Mouse (Mus musculus) heart, embryonic 11.5 days (tissue): ENCODE results near the gene Atxn7l3. TPM values are rescaled to one million over a fixed set of nuclear protein-coding genes. Genes with fewer than 3 reads are reported as not detected.

Experiments
- ATAC-seq: fragments of 200-750 bp; cut with Nextera tagmentation; replicated peaks from 2 replicates; pipeline ENCODE4 v1.8.0; 2017; ENCODE audit warnings: moderate library complexity; ENCODE audit not compliant: insufficient number of reproducible peaks, low FRiP score, low TSS enrichment
- H3K27ac ChIP-seq: fragments of 300-500 bp; sonication (generic); 2 replicates; pipeline ENCODE4 v1.5.1; 2014; ENCODE audit warnings: mild to moderate bottlenecking, low read depth, low read length
- H3K27me3 ChIP-seq: fragments of 300-500 bp; sonication (generic); 2 replicates; pipeline ENCODE4 v1.6.1; 2014; ENCODE audit warnings: mild to moderate bottlenecking, low read length, mixed read lengths; ENCODE audit not compliant: control insufficient read depth, insufficient read depth
- H3K36me3 ChIP-seq: fragments of 300-500 bp; sonication (generic); 2 replicates; pipeline ENCODE4 v1.6.1; 2014; ENCODE audit warnings: mild to moderate bottlenecking, low read length, moderate library complexity, mixed read lengths; ENCODE audit not compliant: control insufficient read depth, insufficient read depth
- H3K4me1 ChIP-seq: fragments of 300-500 bp; sonication (generic); 2 replicates; pipeline ENCODE4 v1.6.1; 2014; ENCODE audit warnings: low read length; ENCODE audit not compliant: control insufficient read depth, insufficient read depth
- H3K4me2 ChIP-seq: fragments of 300-500 bp; sonication (generic); 2 replicates; pipeline ENCODE4 v1.6.1; 2014; ENCODE audit warnings: mild to moderate bottlenecking, moderate library complexity
- H3K4me3 ChIP-seq: fragments of 300-500 bp; sonication (generic); 2 replicates; pipeline ENCODE4 v1.5.1; 2014; ENCODE audit warnings: low read depth, low read length
- H3K9ac ChIP-seq: fragments of 300-500 bp; sonication (generic); 2 replicates; pipeline ENCODE4 v1.6.1; 2014; ENCODE audit warnings: mild to moderate bottlenecking, low read depth, low read length, moderate library complexity
- H3K9me3 ChIP-seq: fragments of 300-500 bp; sonication (generic); replicated peaks from 2 replicates; pipeline ENCODE4 v1.6.1; 2016; ENCODE audit warnings: low read length; ENCODE audit not compliant: control insufficient read depth
- whole genome bisulfite sequencing: fragments of 180-500 bp; shearing (Covaris S2); extraction: QIAGEN DNeasy Blood & Tissue Kit; methylation state at CpG from one replicate; pipeline ENCODE4 v1.1.7; 2014; ENCODE audit not compliant: insufficient replicate concordance; 5-methylcytosine and 5-hydroxymethylcytosine counted together
- polyA plus RNA-seq: library from polyadenylated mRNA; unstranded; fragments of >200 nt; fragmentation: Nextera tagmentation; extraction: Ambion mirVana; gene quantifications from 2 replicates; pipeline ENCODE4 v1.2.1, GENCODE M21; 2014

Gene Atxn7l3
- polyA plus RNA-seq, 1 experiment from 2014 or later = 12.0 TPM

DNA sequence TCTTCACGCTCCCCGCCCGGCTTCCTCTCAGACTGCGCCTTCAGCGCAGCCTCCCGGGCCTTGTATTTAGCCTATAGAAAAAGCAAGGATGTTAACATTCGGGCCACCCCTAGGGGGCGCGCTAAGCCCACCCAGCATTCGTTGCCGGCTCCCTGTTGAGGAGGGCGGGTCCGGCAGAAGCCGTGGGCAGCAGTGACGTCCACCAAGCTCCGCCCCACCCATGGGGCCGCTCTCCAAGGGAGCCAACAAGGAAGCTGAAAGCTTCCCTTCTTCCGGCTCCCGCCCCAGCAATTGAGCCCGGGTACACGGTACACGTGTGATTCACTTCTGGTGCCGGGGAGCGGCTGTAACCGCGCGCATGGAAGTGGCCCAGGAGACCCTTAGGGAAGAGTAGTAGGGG lies 12.5 kb upstream of the Atxn7l3 start:
- peaks cover 38% of the 10 kb centered on the region for H3K36me3 ChIP-seq
- peaks cover 18% of the 10 kb centered on the region for H3K4me1 ChIP-seq
- under 1% methylated on average over 27 of the region's 27 CpGs for WGBS
- H3K27ac ChIP-seq = peak overlapping the region; percentile 36; the same call in 1 of the 2 replicates
- H3K27me3 ChIP-seq = no peaks in the 10 kb centered on the region
- H3K9ac ChIP-seq = peak overlapping the region; percentile 58
- peak overlapping the region; percentile 75 for H3K4me2 ChIP-seq
- no peaks in the 10 kb centered on the region for H3K9me3 ChIP-seq
- peak overlapping the region; percentile 40 for H3K4me3 ChIP-seq
- ATAC-seq = peak; percentile 89

DNA sequence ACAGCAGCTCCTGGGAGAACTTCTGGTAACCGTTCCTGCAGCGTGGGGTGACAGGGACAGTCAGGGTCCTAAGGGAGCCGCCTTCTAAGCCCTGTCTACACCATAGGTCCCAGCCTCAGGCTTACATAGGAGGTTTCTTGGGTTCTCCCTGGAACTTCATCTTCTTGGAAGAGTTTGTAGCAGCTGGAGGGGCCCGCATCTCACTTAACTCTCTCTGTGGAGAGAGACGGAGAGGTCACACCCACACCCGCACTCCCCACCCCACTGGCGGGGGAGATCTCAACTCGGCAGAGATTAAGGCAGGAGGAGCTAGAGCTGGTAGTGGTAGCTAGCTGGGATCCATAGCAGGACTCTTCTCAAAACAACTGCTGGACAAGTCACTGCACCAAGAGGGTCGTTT lies 11.7 kb upstream of the Atxn7l3 start:
- Histone ChIP-seq H3K4me2 (no peak overlapping the region), H3K4me3 (no peak overlapping the region), H3K9me3 (no peaks in the 10 kb centered on the region), H3K9ac (no peak overlapping the region), H3K27ac (no peak overlapping the region), H3K4me1 (peaks cover 18% of the 10 kb centered on the region), H3K36me3 (peaks cover 32% of the 10 kb centered on the region), H3K27me3 (no peaks in the 10 kb centered on the region)
- WGBS = 77% methylated on average over 9 of the region's 9 CpGs
- no peak for ATAC-seq

DNA sequence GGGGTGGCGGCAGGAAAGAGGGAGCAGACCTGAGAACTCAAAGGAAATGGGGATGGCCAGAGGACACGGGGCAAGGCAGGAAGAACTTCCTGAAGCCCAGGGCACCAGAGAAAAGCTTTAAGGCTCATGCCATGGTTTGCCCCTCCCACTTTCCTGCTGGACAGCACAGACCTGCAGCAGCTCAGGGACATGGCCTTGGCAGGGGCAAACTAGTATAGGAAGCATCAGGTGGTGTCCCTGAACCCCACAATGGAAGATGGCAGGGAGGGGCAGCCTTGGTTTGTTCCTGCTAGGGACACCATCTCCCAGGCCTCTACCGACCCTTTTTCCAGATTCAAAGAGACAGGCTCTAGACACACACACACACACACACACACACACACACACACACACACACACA lies 8.9 kb upstream of the Atxn7l3 start:
- Histone ChIP-seq H3K9me3 (no peaks in the 10 kb centered on the region), H3K4me3 (no peak overlapping the region), H3K4me2 (no peak overlapping the region), H3K4me1 (peaks cover 8% of the 10 kb centered on the region; the same call in 1 of the 2 replicates), H3K27ac (no peak overlapping the region), H3K27me3 (no peaks in the 10 kb centered on the region), H3K9ac (no peak overlapping the region), H3K36me3 (peaks cover 21% of the 10 kb centered on the region)
- ATAC-seq = no peak
- WGBS = 58% methylated on average over 3 of the region's 3 CpGs

DNA sequence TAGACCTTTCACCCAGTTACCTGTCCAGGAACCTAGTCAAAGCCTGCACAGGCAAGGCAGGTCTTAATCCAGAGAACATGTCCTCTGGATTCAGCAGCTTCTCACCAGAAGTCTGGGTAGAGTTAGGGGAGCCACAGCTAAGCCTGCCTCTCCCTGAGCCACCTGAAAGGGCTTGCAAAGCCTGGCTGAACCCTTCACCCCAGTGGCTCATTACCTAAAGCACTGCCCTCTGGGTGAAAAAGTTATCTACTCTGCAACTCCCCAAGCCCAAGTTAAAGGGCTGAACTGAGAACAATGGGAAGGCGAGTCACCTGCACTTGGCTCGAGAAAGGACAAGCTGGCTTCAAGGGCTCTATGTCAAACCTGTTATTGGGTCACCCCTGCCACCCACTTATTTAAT lies 7.7 kb upstream of the Atxn7l3 start:
- H3K4me3 ChIP-seq = no peak overlapping the region
- H3K36me3 ChIP-seq = peaks cover 21% of the 10 kb centered on the region
- H3K9me3 ChIP-seq = 0 out of 2 replicates have a peak, but pooled peaks cover 2% of the 10 kb centered on the region
- ATAC-seq = no peak
- no peaks in the 10 kb centered on the region for H3K27me3 ChIP-seq
- H3K9ac ChIP-seq = no peak overlapping the region
- H3K4me2 ChIP-seq = no peak overlapping the region
- peaks cover 5% of the 10 kb centered on the region; the same call in 1 of the 2 replicates for H3K4me1 ChIP-seq
- no peak overlapping the region for H3K27ac ChIP-seq
- 54% methylated on average over 2 of the region's 2 CpGs for WGBS

DNA sequence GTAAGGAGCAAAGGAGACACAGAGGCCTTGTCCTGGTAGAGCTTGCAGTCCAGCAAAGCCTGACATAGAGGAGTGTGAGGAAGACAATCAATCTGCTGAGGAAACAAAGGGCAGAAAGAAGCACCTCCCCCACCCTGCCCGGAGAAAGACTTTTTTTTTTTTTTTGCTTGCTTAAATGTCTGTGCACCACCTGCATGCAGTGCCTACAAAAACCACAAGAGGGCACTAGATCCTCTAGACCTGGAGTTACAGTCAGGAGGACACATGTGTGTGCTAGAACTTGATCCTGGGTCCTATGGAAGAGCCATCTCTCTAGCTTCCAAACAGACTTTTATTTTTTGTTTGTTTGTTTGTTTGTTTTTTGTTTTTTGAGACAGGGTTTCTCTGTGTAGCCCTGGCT lies 3.4 kb upstream of the Atxn7l3 start:
- Histone ChIP-seq H3K4me1 (peaks cover 10% of the 10 kb centered on the region), H3K4me3 (no peak overlapping the region), H3K27me3 (no peaks in the 10 kb centered on the region), H3K9me3 (0 out of 2 replicates have a peak, but pooled peaks cover 2% of the 10 kb centered on the region), H3K9ac (no peak overlapping the region), H3K4me2 (no peak overlapping the region), H3K36me3 (no peaks in the 10 kb centered on the region), H3K27ac (no peak overlapping the region)
- WGBS = 23% methylated on average over 1 of the region's 1 CpGs
- ATAC-seq = no peak

DNA sequence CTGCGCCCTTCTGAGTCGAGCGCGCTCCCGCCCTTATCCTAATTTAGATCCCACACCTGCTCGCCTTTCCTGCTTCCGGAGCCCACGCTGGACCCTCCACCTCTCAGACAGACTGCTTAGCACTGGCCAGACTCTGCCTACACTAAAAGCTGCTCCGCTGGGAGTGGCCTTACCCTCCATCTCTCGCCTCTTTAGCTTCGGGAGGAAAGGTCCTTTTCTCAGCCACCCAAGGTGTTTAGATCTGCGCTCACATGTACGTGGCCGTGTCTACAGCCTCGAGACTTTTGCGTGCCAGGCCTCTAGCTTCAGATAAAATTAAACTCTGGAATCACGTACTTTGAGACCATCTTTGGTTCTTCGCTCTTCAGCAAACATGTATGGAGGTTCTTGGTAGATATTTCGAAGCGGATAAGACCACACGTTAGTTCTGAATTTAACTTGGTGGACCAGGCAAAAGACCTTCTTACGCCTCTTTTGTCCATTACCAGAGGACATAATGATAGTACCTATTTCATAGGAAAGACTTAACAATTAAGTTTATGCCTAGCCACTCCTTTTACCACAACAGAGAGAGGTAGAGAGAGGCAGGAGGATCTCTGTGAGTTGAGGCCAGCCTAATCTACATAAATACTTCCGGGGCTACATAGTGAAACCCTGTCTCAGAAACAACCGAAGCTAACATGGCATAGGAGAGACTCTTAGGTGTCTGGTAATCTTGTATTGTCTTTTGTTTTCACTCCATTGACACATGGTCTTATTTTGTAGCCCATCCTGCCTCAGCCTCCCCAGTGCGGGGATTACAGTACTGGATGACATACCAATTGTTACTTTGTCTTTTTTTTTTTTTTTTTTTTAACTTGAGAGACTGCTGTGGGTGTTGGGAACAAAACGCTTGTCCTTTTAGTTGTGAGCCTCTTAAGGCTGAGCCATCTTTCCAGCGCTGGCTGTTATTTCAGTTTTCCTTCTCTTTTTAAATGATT lies 1.4 kb upstream of the Atxn7l3 start:
- Histone ChIP-seq H3K4me2 (peak overlapping the region; percentile 93), H3K9me3 (0 out of 2 replicates have a peak, but pooled peaks cover 2% of the 10 kb centered on the region), H3K27ac (peak overlapping the region; percentile 99), H3K27me3 (no peaks in the 10 kb centered on the region), H3K36me3 (peaks cover 6% of the 10 kb centered on the region), H3K4me3 (peak overlapping the region; percentile 87), H3K4me1 (peaks cover 15% of the 10 kb centered on the region), H3K9ac (peak overlapping the region; percentile 93)
- ATAC-seq = peak; percentile 5; the same call in 1 of the 2 replicates
- WGBS = 23% methylated on average over 27 of the region's 27 CpGs

DNA sequence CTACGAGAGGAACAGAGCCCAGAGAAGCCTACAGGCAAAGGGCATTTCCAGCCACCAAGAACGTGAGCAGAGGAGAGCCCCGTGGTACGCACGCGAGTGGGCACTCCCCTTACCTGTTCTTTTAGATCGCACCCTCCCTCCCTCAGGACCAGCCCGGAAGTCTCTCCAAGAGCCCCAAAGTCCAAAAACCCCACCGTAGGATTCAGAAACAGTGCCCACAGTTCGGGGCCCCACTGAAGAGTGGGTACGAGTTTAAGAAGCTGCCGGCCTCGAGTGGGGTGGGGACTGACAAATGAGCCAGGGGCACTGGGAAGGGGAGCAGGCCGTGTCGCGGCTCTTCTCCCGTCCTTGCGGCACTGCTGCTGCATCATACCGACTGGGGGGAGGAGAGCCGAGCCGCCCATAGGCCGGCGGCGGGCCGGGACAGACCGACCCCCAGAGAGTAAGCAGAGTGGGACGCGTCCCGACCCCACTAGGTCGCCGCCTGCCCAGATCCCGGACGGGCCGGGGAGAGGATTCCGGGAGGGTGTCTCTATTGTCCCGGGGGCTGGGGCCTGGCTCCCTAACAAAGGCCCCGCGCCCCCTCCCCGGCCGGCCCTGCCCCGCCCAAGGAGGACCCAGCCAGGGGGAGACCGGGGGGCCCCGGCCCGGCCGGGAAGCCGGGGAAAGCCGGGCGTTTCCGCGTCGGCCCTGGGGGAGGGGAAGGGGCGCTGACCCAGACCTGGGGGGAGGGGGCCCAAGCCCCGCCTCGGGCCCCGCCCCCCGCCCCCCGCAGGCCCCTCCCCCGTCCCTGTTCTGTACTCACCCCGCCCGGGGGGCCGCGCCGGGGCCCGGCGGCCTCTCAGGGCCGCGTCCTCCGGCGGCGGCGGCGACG lies 596 bp downstream of the Atxn7l3 start:
- Histone ChIP-seq H3K27ac (peak overlapping the region; percentile 99), H3K4me2 (peak overlapping the region; percentile 93), H3K4me1 (peaks cover 15% of the 10 kb centered on the region), H3K27me3 (no peaks in the 10 kb centered on the region), H3K4me3 (peak overlapping the region; percentile 87), H3K9me3 (0 out of 2 replicates have a peak, but pooled peaks cover 2% of the 10 kb centered on the region), H3K36me3 (peaks cover 23% of the 10 kb centered on the region), H3K9ac (peak overlapping the region; percentile 93)
- under 1% methylated on average over 36 of the region's 73 CpGs for WGBS
- peak; percentile 24 for ATAC-seq

DNA sequence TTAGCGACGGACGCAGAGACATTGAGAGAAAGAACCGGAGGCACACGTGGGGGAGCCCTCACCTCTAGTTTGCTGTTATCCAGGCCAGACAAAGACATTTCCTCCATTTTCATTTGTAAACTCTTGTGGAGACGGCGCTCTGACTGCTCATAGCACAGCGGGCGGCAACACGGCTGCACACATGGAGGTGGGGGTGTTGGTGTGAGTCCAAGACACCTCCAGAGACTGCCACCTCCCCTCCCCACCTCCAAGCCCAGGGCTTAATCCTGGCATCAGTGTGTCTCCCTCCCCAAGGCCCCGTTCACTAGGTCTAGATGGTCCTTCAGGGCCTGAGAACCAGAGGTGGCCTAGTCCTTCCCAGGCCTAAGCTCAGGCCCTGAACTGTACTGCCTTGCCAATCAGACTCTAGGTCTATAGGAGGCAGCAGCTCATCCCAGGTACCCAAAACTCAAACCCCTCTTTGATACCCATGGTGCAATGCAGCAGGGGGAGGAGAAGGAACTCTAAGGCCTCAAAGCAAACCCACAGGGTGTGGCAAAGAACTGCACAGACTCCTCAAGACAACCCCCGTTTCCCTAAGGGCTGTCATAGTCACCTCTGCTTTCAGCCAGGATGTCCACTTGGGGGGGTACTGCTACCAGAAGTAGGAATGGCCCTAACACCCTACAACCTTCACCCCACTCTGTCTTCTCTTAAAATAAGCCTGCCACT lies 1.4 kb downstream of the Atxn7l3 start:
- H3K4me2 ChIP-seq = peak overlapping the region; percentile 93
- ATAC-seq = no peak
- 71% methylated on average over 12 of the region's 12 CpGs for WGBS
- H3K9ac ChIP-seq = peak overlapping the region; percentile 93
- H3K4me3 ChIP-seq = peak overlapping the region; percentile 87
- peaks cover 25% of the 10 kb centered on the region for H3K36me3 ChIP-seq
- no peaks in the 10 kb centered on the region for H3K27me3 ChIP-seq
- H3K4me1 ChIP-seq = peaks cover 15% of the 10 kb centered on the region
- H3K27ac ChIP-seq = peak overlapping the region; percentile 99
- H3K9me3 ChIP-seq = 0 out of 2 replicates have a peak, but pooled peaks cover 2% of the 10 kb centered on the region
